Mouse (Mus musculus) heart, embryonic 13.5 days (tissue): Measurements from ENCODE around the gene Lyst. TPM values are rescaled to one million over a fixed set of nuclear protein-coding genes. Genes with fewer than 3 reads are reported as not detected.
"Not testable (repeated sequence)": the region's sequence is repeated elsewhere in the genome, so short reads cannot be mapped to it uniquely, and the experiment has no call there.

Experiments used
- ATAC-seq: fragments of 200-750 bp; cut with Nextera tagmentation; 2 replicates; pipeline ENCODE4 v1.8.0; 2017; ENCODE audit warnings: moderate TSS enrichment; ENCODE audit not compliant: insufficient number of reproducible peaks, low FRiP score, low TSS enrichment; ENCODE audit errors: extremely low read depth
- H3K27ac ChIP-seq: fragments of 300-500 bp; sonication (generic); replicated peaks from 2 replicates; pipeline ENCODE4 v1.5.1; 2015; ENCODE audit warnings: moderate library complexity, mild to moderate bottlenecking, inconsistent platforms
- H3K27me3 ChIP-seq: fragments of 300-500 bp; sonication (generic); replicated peaks from 2 replicates; pipeline ENCODE4 v1.6.1; 2015; ENCODE audit warnings: mild to moderate bottlenecking, inconsistent platforms
- H3K36me3 ChIP-seq: fragments of 300-500 bp; sonication (generic); 2 replicates; pipeline ENCODE4 v1.6.1; 2015; ENCODE audit warnings: mild to moderate bottlenecking, inconsistent platforms
- H3K4me1 ChIP-seq: fragments of 300-500 bp; sonication (generic); 2 replicates; pipeline ENCODE4 v1.6.1; 2015; ENCODE audit warnings: inconsistent platforms
- H3K4me2 ChIP-seq: fragments of 300-500 bp; sonication (generic); 2 replicates; pipeline ENCODE4 v1.6.1; 2015; ENCODE audit warnings: inconsistent platforms, mild to moderate bottlenecking, moderate library complexity
- H3K4me3 ChIP-seq: fragments of 300-500 bp; sonication (generic); 2 replicates; pipeline ENCODE4 v1.5.1; 2015; ENCODE audit warnings: moderate library complexity, mild to moderate bottlenecking, inconsistent platforms
- H3K9ac ChIP-seq: fragments of 300-500 bp; sonication (generic); 2 replicates; pipeline ENCODE4 v1.6.1; 2015; ENCODE audit warnings: inconsistent platforms, mild to moderate bottlenecking, moderate library complexity
- H3K9me3 ChIP-seq: fragments of 300-500 bp; sonication (generic); 2 replicates; pipeline ENCODE4 v1.6.1; 2016; ENCODE audit warnings: inconsistent platforms
- WGBS: fragments of 180-500 bp; shearing (Covaris S2); methylation state at CpG from one replicate; pipeline ENCODE4 v1.1.7; 2015; ENCODE audit warnings: mixed read lengths; 5-methylcytosine and 5-hydroxymethylcytosine counted together
- polyA plus RNA-seq: library from polyadenylated mRNA; unstranded; fragments of >200 nt; fragmentation: Nextera tagmentation; extraction: Ambion mirVana; gene quantifications from 2 replicates; pipeline ENCODE4 v1.2.1, GENCODE M21; 2015

The Lyst gene
- polyA plus RNA-seq, 1 experiment from 2014 or later = 2.6 TPM

GRCm38 (mm10) chr13:13638725-13639124, 48.5 kb downstream of the Lyst start:
- WGBS = 80% methylated on average over 4 of the region's 4 CpGs
- no peaks in the 10 kb centered on the region for H3K4me1 ChIP-seq
- ATAC-seq = no peak
- no peak overlapping the region for H3K9ac ChIP-seq
- H3K4me2 ChIP-seq = no peak overlapping the region
- H3K27ac ChIP-seq = no peak overlapping the region
- no peak overlapping the region for H3K4me3 ChIP-seq
- peaks cover 19% of the 10 kb centered on the region for H3K36me3 ChIP-seq
- H3K27me3 ChIP-seq = no peaks in the 10 kb centered on the region
- H3K9me3 ChIP-seq = no peaks in the 10 kb centered on the region

- Histone ChIP-seq H3K27me3 (no peaks in the 10 kb centered on the region), H3K4me1 (no peaks in the 10 kb centered on the region), H3K9me3 (no peaks in the 10 kb centered on the region), H3K4me3 (no peak overlapping the region), H3K27ac (no peak overlapping the region), H3K36me3 (peaks cover 20% of the 10 kb centered on the region), H3K4me2 (no peak overlapping the region), H3K9ac (no peak overlapping the region)
- WGBS = 80% methylated on average over 3 of the region's 3 CpGs
- no peak for ATAC-seq
These were observed 57.1 kb downstream of the Lyst start for GRCm38 (mm10) chr13:13647296-13647695.

GRCm38 (mm10) chr13:13655453-13655852, 65.3 kb downstream of the Lyst start:
- no peaks in the 10 kb centered on the region for H3K27me3 ChIP-seq
- no peaks in the 10 kb centered on the region for H3K4me1 ChIP-seq
- H3K36me3 ChIP-seq = peaks cover 17% of the 10 kb centered on the region
- H3K9ac ChIP-seq = no peak overlapping the region
- H3K4me2 ChIP-seq = no peak overlapping the region
- 87% methylated on average over 3 of the region's 3 CpGs for WGBS
- no peak overlapping the region for H3K4me3 ChIP-seq
- H3K27ac ChIP-seq = no peak overlapping the region
- no peak for ATAC-seq
- H3K9me3 ChIP-seq = no peaks in the 10 kb centered on the region

GRCm38 (mm10) chr13:13666103-13666502, 75.9 kb downstream of the Lyst start:
- ATAC-seq, H3K4me3 ChIP-seq, H3K9me3 ChIP-seq, H3K9ac ChIP-seq, H3K27ac ChIP-seq, H3K4me1 ChIP-seq, H3K4me2 ChIP-seq, H3K27me3 ChIP-seq: not testable (repeated sequence)
- WGBS = 74% methylated on average over 2 of the region's 2 CpGs
- H3K36me3 ChIP-seq = peaks cover 26% of the 10 kb centered on the region

GRCm38 (mm10) chr13:13670669-13671068, 80.5 kb downstream of the Lyst start:
- no peaks in the 10 kb centered on the region for H3K27me3 ChIP-seq
- no peak overlapping the region for H3K9ac ChIP-seq
- 53% methylated on average over 5 of the region's 5 CpGs for WGBS
- H3K36me3 ChIP-seq = peaks cover 15% of the 10 kb centered on the region; the same call in 1 of the 2 replicates
- H3K4me2 ChIP-seq = no peak overlapping the region
- no peaks in the 10 kb centered on the region for H3K9me3 ChIP-seq
- no peak overlapping the region for H3K27ac ChIP-seq
- no peak overlapping the region for H3K4me3 ChIP-seq
- H3K4me1 ChIP-seq = 0 out of 2 replicates have a peak, but pooled peaks cover 8% of the 10 kb centered on the region
- no peak for ATAC-seq

GRCm38 (mm10) chr13:13671585-13672328, 81.6 kb downstream of the Lyst start:
- no peak overlapping the region for H3K27ac ChIP-seq

GRCm38 (mm10) chr13:13674669-13675343, 84.6 kb downstream of the Lyst start:
- Histone ChIP-seq H3K27me3 (no peaks in the 10 kb centered on the region), H3K9ac (no peak overlapping the region), H3K36me3 (peaks cover 28% of the 10 kb centered on the region), H3K4me1 (0 out of 2 replicates have a peak, but pooled peaks cover 8% of the 10 kb centered on the region), H3K4me3 (no peak overlapping the region), H3K4me2 (no peak overlapping the region), H3K27ac (no peak overlapping the region), H3K9me3 (no peaks in the 10 kb centered on the region)
- 54% methylated on average over 4 of the region's 4 CpGs for WGBS
- ATAC-seq = no peak

More at GRCm38 (mm10) chr13:13671585-13672328, 81.6 kb downstream of the Lyst start:
- H3K9me3 ChIP-seq = no peaks in the 10 kb centered on the region
- WGBS = 63% methylated on average over 6 of the region's 6 CpGs
- ATAC-seq = no peak
- no peak overlapping the region for H3K4me3 ChIP-seq
- no peak overlapping the region for H3K4me2 ChIP-seq
- 0 out of 2 replicates have a peak, but pooled peaks cover 8% of the 10 kb centered on the region for H3K4me1 ChIP-seq
- no peaks in the 10 kb centered on the region for H3K27me3 ChIP-seq
- peaks cover 18% of the 10 kb centered on the region; the same call in 1 of the 2 replicates for H3K36me3 ChIP-seq
- H3K9ac ChIP-seq = no peak overlapping the region

- Histone ChIP-seq H3K27ac (no peak overlapping the region), H3K4me3 (no peak overlapping the region), H3K4me2 (no peak overlapping the region), H3K27me3 (no peaks in the 10 kb centered on the region), H3K4me1 (0 out of 2 replicates have a peak, but pooled peaks cover 3% of the 10 kb centered on the region), H3K9me3 (no peaks in the 10 kb centered on the region), H3K9ac (no peak overlapping the region), H3K36me3 (peaks cover 23% of the 10 kb centered on the region)
- ATAC-seq = no peak
- WGBS = 75% methylated on average over 8 of the region's 8 CpGs
These were observed 87.7 kb downstream of the Lyst start for GRCm38 (mm10) chr13:13677871-13678270.

- WGBS = 35% methylated on average over 6 of the region's 6 CpGs
- no peak overlapping the region for H3K4me3 ChIP-seq
- no peak for ATAC-seq
These were observed 91.4 kb downstream of the Lyst start for GRCm38 (mm10) chr13:13681642-13682041.

GRCm38 (mm10) chr13:13703476-13703875, 113.3 kb downstream of the Lyst start:
- Histone ChIP-seq H3K27ac (no peak overlapping the region), H3K36me3 (peaks cover 32% of the 10 kb centered on the region), H3K4me3 (no peak overlapping the region), H3K9me3 (no peaks in the 10 kb centered on the region), H3K9ac (no peak overlapping the region), H3K27me3 (no peaks in the 10 kb centered on the region), H3K4me2 (no peak overlapping the region), H3K4me1 (no peaks in the 10 kb centered on the region)
- no peak for ATAC-seq
- 78% methylated on average over 5 of the region's 5 CpGs for WGBS

More at GRCm38 (mm10) chr13:13681642-13682041, 91.4 kb downstream of the Lyst start:
- Histone ChIP-seq H3K9me3 (no peaks in the 10 kb centered on the region), H3K27ac (no peak overlapping the region), H3K9ac (no peak overlapping the region), H3K4me2 (no peak overlapping the region), H3K36me3 (peaks cover 17% of the 10 kb centered on the region), H3K4me1 (no peaks in the 10 kb centered on the region), H3K27me3 (no peaks in the 10 kb centered on the region)

GRCm38 (mm10) chr13:13721435-13721834, 131.2 kb downstream of the Lyst start:
- not testable (repeated sequence) for H3K4me1 ChIP-seq, H3K4me2 ChIP-seq, H3K4me3 ChIP-seq, H3K27me3 ChIP-seq, H3K9ac ChIP-seq, H3K27ac ChIP-seq, ATAC-seq, H3K9me3 ChIP-seq
- peaks cover 12% of the 10 kb centered on the region for H3K36me3 ChIP-seq
- 88% methylated on average over 17 of the region's 17 CpGs for WGBS
